Mouse (Mus musculus): ENCODE measurements around the gene Fbxl14. TPM values are rescaled to one million over a fixed set of nuclear protein-coding genes. Genes with fewer than 3 reads are reported as not detected.

Gene Fbxl14
- total RNA-seq, 1 experiment: 44.1 TPM

DNA sequence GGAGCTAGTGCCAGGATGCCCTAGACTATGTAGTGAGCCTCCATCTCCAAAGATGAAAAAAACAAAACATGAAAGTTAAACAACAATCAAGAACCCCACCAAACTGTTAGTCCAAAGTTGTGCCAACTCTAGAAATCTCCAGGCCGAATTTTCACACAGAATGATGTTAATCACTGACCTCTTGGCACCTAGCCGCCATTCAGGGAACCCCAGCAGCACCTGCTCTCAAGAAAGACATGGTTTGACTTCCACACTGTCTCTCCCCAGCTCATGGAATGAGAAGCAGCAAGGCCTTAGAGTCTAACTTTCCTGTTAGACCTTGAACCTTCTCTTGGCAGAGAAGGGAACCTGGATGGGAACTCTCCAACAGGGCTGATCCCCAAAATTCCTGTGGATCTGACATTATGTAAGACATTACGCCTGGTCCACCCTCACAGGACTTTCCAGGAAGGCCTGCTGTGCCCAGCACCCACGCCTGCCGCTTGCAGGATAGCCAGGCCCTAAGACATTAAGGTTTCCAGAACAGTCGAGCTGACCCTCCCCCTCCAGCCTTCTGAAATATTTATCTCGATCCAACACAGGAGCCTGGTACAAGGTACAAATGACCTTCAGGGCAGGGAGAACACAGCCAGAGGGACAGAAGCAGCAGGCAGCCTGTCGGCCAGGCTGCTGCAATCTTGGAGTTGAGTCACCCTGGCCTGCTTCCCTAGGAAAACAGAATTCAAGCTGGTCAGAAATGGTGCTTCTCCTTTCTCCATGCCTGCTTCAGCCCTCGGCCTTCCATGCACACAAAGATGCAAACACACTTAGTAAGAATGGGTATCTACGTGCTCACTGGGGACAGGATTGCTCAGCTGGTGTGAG lies 12.3 kb upstream of the Fbxl14 start:
- Histone ChIP-seq H3K27ac (ENCODE audit: insufficient read depth, low read depth, low read length, poor library complexity, severe bottlenecking) (no peak overlapping the region), H3K9me3 (ENCODE audit: control insufficient read depth, insufficient read depth, low read depth, low read length) (no peaks in the 10 kb centered on the region), H3K4me1 (ENCODE audit: control insufficient read depth in 2 of 2, insufficient read depth in 2 of 2, low read length in 2 of 2, poor library complexity in 1 of 2) (no peaks in the 10 kb centered on the region), H3K9ac (ENCODE audit: insufficient read depth, low read depth, low read length, poor library complexity, severe bottlenecking) (no peak overlapping the region), H3K4me3 (ENCODE audit: insufficient read depth in 1 of 2, low read depth in 1 of 2, low read length in 2 of 2, poor library complexity in 1 of 2, severe bottlenecking in 1 of 2) (no peak overlapping the region), H3K36me3 (ENCODE audit: control insufficient read depth, insufficient read depth, low read length, poor library complexity, severe bottlenecking) (no peaks in the 10 kb centered on the region)
- TF ChIP-seq ZC3H11A (IDR thresholded peaks at IDR 0.05; ENCODE audit: borderline replicate concordance, low read depth, low read length): no peak
- TF ChIP-seq MAFK (IDR thresholded peaks at IDR 0.05; ENCODE audit: insufficient read depth, low read depth, low read length): no peak
- TF ChIP-seq CHD2 (IDR thresholded peaks at IDR 0.05; ENCODE audit: low read depth, low read length): no peak
- no peak for TF ChIP-seq ZNF384 (IDR thresholded peaks at IDR 0.05; ENCODE audit: low read depth, low read length)
- TF ChIP-seq HCFC1 (IDR thresholded peaks at IDR 0.05; ENCODE audit: borderline replicate concordance, insufficient read depth, low read length): no peak
- no peak for DNase-seq (ENCODE audit: low read depth, low spot score)
- in situ Hi-C loops (cut with MboI; ENCODE audit: low sequenced_read_pairs in 2 of 2, unreplicated experiment in 2 of 2): no loop called here

GRCm38 (mm10) chr6:119467785-119468059 lies 11.7 kb upstream of the Fbxl14 start:
- in situ Hi-C loops (cut with MboI; ENCODE audit: low sequenced_read_pairs in 2 of 2, unreplicated experiment in 2 of 2): no loop called here
- TF ChIP-seq CHD2 (IDR thresholded peaks at IDR 0.05; ENCODE audit: low read depth, low read length): no peak
- TF ChIP-seq ZNF384 (IDR thresholded peaks at IDR 0.05; ENCODE audit: low read depth, low read length): no peak
- TF ChIP-seq MAFK (IDR thresholded peaks at IDR 0.05; ENCODE audit: insufficient read depth, low read depth, low read length): no peak
- TF ChIP-seq HCFC1 (IDR thresholded peaks at IDR 0.05; ENCODE audit: borderline replicate concordance, insufficient read depth, low read length): no peak
- no peak for TF ChIP-seq ZC3H11A (IDR thresholded peaks at IDR 0.05; ENCODE audit: borderline replicate concordance, low read depth, low read length)
- DNase-seq (ENCODE audit: low read depth, low spot score): no peak
- Histone ChIP-seq H3K9me3 (ENCODE audit: control insufficient read depth, insufficient read depth, low read depth, low read length) (no peaks in the 10 kb centered on the region), H3K27ac (ENCODE audit: insufficient read depth, low read depth, low read length, poor library complexity, severe bottlenecking) (no peak overlapping the region), H3K9ac (ENCODE audit: insufficient read depth, low read depth, low read length, poor library complexity, severe bottlenecking) (no peak overlapping the region), H3K4me1 (ENCODE audit: control insufficient read depth in 2 of 2, insufficient read depth in 2 of 2, low read length in 2 of 2, poor library complexity in 1 of 2) (no peaks in the 10 kb centered on the region), H3K36me3 (ENCODE audit: control insufficient read depth, insufficient read depth, low read length, poor library complexity, severe bottlenecking) (no peaks in the 10 kb centered on the region), H3K4me3 (ENCODE audit: insufficient read depth in 1 of 2, low read depth in 1 of 2, low read length in 2 of 2, poor library complexity in 1 of 2, severe bottlenecking in 1 of 2) (no peak overlapping the region)

- Histone ChIP-seq H3K4me3 (ENCODE audit: insufficient read depth in 1 of 2, low read depth in 1 of 2, low read length in 2 of 2, poor library complexity in 1 of 2, severe bottlenecking in 1 of 2) (no peak overlapping the region), H3K9me3 (ENCODE audit: control insufficient read depth, insufficient read depth, low read depth, low read length) (no peaks in the 10 kb centered on the region), H3K9ac (ENCODE audit: insufficient read depth, low read depth, low read length, poor library complexity, severe bottlenecking) (no peak overlapping the region), H3K4me1 (ENCODE audit: control insufficient read depth in 2 of 2, insufficient read depth in 2 of 2, low read length in 2 of 2, poor library complexity in 1 of 2) (no peaks in the 10 kb centered on the region), H3K36me3 (ENCODE audit: control insufficient read depth, insufficient read depth, low read length, poor library complexity, severe bottlenecking) (no peaks in the 10 kb centered on the region), H3K27ac (ENCODE audit: insufficient read depth, low read depth, low read length, poor library complexity, severe bottlenecking) (no peak overlapping the region)
- TF ChIP-seq ZNF384 (IDR thresholded peaks at IDR 0.05; ENCODE audit: low read depth, low read length) (no peak), HCFC1 (IDR thresholded peaks at IDR 0.05; ENCODE audit: borderline replicate concordance, insufficient read depth, low read length) (no peak), ZC3H11A (IDR thresholded peaks at IDR 0.05; ENCODE audit: borderline replicate concordance, low read depth, low read length) (no peak), MAFK (IDR thresholded peaks at IDR 0.05; ENCODE audit: insufficient read depth, low read depth, low read length) (no peak), CHD2 (IDR thresholded peaks at IDR 0.05; ENCODE audit: low read depth, low read length) (no peak)
- no peak for DNase-seq (ENCODE audit: low read depth, low spot score)
- in situ Hi-C loops (cut with MboI; ENCODE audit: low sequenced_read_pairs in 2 of 2, unreplicated experiment in 2 of 2): no loop called here
Measured at GRCm38 (mm10) chr6:119470777-119471176, 8.7 kb upstream of the Fbxl14 start.

DNA sequence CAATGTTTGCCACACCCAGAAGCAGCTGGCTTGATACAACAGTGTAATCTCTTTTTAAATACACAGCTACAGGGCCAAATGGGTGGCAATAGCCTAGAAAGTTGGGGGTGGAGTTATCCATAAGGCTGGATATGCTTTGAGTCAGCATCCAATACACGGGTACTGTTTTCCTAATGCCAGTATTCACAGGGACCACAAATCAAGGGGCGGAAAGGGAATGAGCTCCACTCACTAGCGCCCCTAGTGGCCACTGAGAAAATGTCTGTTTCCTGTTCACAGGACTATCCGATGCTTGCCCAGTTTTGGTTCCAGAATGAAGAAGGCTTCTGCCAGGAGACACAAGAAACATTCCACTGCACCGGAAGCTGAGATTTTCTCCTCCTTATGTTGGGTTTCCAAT lies 7.3 kb upstream of the Fbxl14 start:
- Histone ChIP-seq H3K36me3 (ENCODE audit: control insufficient read depth, insufficient read depth, low read length, poor library complexity, severe bottlenecking) (no peaks in the 10 kb centered on the region), H3K4me3 (ENCODE audit: insufficient read depth in 1 of 2, low read depth in 1 of 2, low read length in 2 of 2, poor library complexity in 1 of 2, severe bottlenecking in 1 of 2) (no peak overlapping the region), H3K4me1 (ENCODE audit: control insufficient read depth in 2 of 2, insufficient read depth in 2 of 2, low read length in 2 of 2, poor library complexity in 1 of 2) (no peaks in the 10 kb centered on the region), H3K9ac (ENCODE audit: insufficient read depth, low read depth, low read length, poor library complexity, severe bottlenecking) (no peak overlapping the region), H3K9me3 (ENCODE audit: control insufficient read depth, insufficient read depth, low read depth, low read length) (no peaks in the 10 kb centered on the region), H3K27ac (ENCODE audit: insufficient read depth, low read depth, low read length, poor library complexity, severe bottlenecking) (no peak overlapping the region)
- in situ Hi-C loops (cut with MboI; ENCODE audit: low sequenced_read_pairs in 2 of 2, unreplicated experiment in 2 of 2): no loop called here
- no peak for DNase-seq (ENCODE audit: low read depth, low spot score)
- no peak for TF ChIP-seq MAFK (IDR thresholded peaks at IDR 0.05; ENCODE audit: insufficient read depth, low read depth, low read length)
- TF ChIP-seq HCFC1 (IDR thresholded peaks at IDR 0.05; ENCODE audit: borderline replicate concordance, insufficient read depth, low read length): no peak
- TF ChIP-seq CHD2 (IDR thresholded peaks at IDR 0.05; ENCODE audit: low read depth, low read length): no peak
- no peak for TF ChIP-seq ZC3H11A (IDR thresholded peaks at IDR 0.05; ENCODE audit: borderline replicate concordance, low read depth, low read length)
- TF ChIP-seq ZNF384 (IDR thresholded peaks at IDR 0.05; ENCODE audit: low read depth, low read length): no peak
